Mouse (Mus musculus): Measurements from ENCODE around the gene Phpt1.

The Phpt1 gene

DNA sequence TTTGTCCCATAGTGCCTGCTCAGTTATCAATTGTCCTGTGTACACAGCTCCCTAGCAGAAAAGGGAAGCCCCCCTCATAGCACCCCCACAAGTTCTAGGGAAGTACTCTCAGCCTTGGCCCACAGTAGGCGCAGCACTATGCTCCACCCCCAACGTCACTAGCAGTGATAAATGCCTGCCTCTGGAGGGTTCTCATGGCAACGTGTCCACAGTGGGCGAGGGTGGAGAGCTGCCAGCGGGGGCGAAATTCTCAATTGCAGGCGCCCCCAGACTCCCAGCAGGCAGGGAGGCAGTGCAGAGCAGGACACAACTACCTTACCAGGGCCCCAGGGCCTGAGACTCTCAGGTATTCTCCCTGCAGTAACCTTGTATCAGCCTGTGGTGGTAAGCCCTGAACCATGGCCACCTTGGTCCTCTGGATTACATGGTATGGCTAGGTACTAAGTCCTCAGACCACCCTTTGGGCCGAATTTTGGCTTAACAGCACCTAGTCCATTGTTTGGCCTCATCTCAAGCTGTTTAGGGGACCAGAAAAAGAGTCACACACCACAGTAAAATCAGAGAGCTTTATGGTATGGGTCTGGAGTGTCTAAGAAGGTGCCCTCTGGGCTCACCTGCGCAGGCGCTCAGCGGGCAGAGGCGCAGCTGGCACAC, 7.6 kb upstream of the Phpt1 start:
- in situ Hi-C loops (cut with MboI): no loop called here

DNA sequence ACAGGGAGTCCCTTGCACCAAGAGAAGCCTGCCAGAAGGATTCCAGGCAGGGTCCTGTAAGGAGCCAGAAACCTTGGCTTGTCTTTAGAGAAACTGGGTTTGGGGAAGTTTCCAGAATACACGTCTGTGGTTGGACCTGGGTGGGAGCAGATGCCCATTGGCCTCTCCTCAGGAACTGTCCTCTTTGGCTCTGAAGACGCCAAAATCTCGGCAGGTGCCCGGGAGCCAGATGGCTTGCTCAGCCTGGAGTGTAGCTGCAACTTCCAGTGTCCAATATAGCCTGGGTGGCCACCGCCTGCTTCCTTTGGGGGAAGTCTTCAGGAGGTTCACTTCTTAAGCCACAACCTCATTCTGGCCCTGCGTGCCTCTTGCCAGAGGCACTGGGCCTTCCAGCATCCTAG, 6.9 kb upstream of the Phpt1 start:
- in situ Hi-C loops (cut with MboI): no loop called here

DNA sequence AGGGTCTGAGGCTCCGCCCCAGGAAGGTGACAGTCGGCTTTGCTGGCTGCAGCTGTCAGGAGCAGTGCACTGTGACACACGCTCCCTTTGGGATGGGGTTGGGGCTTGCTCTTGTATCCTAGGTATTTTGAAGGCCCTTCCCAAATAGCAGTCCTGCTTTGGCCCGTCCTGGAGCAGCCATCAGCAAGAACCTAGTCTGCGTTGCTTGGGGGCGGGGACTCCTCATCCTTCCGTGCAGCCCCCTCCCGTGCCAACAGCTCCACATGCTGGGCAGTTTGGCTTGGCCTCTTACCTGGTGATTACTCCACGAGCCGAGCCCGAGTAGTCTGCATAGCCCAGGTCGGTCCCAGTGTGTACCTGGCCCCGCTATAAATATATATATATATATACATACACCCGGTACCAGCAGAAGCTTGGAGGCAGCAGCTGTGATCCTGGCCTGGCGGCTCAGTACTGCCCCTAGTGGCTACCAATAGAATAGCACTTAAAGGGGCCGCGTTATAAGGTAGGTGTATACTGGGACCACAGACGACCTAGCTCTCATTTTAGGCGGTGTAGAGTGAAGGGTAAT, 6.4 kb upstream of the Phpt1 start, which contains the start of gene Ajm1:
TSS of gene Ajm1 (minus strand) at position 464 of the 571 bp plus-strand sequence.
- in situ Hi-C loops (cut with MboI): no loop called here

DNA sequence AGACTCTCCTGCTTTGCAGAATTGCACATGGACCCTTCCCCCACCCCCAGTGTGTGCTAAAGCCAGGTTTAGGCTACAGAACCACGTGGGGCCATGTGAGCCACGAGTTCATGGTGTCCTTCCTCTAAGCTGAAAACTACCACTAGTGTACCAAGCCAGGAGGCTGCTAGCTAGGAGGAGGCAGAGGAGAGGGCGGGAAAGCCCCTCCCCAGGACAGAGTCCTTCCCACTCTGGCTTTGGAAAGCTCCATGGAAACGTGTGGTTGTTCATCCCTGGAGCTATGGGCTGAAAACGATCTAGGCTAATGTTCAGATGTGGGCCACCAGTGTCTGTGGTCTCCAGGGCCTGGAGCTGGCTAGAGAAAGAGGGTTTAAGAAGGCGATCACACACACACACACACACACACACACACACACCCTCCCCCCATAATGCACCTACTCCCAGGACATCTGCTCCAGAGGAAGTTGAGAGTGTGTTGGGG, 5.6 kb upstream of the Phpt1 start:
- in situ Hi-C loops (cut with MboI): no loop called here

DNA sequence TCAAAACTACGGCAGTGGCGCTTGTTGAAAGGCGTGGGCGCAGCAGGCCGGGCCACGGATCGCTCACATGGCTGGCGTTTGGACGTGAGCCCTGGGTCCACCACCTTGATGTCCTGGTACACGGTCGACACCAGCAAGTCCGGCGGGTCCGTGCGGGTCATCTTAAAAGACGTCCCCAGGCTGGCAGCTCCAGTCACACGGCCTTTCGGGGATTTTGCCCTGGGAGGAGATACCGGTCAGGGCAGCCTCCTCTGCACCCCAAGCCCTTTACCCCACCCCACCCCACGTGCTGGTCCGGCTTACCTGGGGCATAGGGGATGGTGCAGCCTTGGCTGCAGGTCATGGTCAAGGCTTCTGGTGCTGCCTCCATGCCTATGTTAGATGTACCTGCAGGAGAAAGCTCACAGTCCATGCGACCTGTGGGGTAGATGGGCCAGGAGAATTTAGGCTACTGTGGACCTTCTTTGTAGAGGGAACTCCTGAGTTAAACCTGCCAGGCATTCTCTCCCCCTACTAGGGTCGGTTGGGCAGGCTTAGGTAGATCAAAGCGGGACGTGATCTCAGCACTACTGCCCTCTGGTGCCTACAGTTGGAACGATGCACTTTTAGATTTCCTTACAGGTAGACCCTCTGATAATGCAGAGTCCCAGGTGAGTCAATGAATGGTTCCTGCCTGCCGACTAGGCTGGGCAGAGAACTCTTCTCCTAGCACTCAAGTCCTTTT, 4.9 kb upstream of the Phpt1 start:
- in situ Hi-C loops (cut with MboI): no loop called here

DNA sequence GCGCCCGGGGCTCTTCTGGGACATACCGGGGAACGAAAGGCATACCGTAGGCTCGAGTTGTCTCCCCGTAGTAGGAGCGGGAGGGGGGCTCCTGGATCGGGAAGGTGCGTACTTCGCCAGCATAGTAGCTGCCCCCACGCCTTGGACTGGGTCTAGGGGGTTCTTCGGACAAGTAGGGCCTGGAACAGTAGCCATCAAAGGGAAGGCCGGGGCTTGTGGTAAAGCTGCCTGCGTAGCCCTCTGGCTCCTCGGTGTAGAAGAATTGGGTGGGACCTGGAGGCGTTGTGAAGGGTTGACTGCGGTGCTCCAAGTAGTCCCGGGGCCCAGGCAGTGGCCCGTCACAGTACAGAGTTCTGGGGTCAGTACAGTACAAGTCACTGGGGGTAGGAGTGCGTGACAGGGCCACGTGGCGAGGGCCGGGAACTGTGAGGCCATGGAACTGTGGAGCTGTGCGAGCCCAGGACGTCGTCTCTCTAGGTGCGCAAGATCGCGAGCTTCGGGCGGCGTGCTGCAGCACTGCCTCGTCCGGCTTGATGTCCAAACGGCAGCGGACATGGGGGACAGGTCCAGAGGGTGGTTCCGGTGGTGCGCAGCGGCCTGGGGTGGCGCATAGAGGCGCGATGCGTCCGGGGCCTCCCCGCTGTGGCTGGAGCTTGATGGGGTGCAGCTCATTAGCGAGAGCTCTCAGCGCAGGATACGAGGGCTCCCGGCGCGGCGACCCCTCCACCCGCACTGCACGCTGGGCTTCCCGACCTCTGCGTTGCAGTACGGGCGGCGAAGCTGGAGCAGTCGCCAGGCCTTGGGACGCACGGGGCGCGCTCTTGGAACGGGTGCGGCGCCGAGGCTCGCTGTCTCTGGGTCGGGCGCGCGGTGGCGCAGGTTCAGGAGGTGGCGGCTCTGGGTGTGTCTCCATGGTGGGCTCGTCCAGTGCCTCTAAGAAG, 4.0 kb upstream of the Phpt1 start:
- in situ Hi-C loops (cut with MboI): no loop called here

DNA sequence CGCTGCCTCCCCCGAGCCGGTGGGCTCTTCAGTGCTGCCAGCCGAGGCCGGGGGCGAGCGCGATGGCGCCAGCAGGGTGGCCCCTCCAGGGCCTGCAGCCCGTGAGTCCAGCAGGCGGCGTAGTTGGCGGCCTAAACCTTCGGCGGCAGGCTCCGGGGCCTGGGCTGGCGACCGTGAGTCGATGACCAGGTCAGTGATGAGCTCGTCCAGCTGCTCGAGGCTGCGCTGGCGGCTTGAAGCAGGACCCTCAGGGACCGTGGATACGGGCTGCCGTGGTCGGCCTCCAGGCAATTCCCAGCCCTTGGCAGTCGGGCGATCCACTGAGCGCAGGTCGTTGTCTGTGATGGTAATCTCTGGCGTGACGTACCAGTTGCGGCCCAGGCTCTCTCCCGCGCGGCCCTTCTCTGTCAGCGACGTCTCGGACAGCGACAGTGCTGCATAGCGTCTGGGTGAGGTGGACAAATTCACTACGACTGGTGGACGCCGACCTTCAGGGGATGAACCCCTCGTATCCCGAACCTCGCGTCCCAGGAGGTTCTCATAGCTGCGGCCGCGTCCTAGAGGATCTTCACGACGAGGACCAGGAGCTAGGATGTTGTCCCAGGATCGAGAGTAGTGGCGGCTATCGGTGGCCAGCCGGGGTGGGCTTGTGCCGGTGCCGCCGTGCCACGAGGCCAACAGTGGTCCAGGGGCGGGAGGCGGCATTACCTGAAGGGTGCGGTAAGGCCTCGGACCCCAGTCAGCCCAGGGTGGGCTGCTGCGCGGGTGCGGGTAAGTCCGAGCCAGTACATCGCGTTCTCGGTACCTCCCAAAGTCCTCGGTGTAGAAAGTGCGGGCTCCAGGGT, 3.1 kb upstream of the Phpt1 start:
- in situ Hi-C loops (cut with MboI): no loop called here

DNA sequence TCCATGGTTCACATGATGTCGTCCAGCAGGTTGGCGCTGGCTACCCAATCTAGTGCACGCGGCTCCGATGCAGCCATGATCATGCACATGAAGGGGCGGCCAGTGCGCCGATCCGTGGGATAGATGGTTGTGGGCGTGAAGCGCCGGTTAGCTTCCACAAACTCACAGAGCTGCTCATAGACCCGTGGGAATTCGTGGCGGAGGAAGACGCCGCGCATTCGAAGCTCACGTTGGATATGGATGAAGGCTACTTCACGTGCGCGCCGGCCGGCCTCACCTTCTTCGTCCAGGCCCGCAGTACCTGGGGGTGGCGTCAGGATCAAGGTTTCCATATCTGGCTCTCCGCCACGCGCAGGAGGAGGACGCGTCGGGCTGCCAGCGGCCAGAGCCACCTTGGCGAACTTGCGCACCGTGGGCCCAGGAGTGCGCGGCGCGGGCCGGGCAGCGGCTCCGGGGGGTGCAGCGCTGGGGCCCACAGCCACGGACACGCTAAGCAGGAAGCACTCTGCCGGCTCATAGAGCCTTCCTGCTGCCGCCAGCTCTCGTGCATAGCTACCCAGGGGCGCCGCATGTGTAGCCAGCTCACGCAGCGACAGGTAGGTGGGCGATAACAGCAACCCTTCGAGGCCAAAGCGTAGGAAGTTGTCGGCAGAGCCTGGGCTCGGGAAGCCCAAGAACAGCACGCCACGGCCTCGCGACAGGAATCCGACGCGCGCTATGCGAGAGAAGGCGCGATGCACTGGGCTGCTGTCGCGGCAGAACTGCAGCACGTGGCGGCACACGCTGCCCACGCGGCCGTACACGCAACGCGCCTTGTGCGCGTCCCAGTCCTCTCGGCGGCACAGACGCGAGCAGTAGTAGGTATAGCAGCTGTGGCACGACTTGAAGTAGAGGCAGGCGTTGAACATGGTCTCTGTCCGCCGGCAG, 2.2 kb upstream of the Phpt1 start:
- in situ Hi-C loops (cut with MboI): no loop called here

DNA sequence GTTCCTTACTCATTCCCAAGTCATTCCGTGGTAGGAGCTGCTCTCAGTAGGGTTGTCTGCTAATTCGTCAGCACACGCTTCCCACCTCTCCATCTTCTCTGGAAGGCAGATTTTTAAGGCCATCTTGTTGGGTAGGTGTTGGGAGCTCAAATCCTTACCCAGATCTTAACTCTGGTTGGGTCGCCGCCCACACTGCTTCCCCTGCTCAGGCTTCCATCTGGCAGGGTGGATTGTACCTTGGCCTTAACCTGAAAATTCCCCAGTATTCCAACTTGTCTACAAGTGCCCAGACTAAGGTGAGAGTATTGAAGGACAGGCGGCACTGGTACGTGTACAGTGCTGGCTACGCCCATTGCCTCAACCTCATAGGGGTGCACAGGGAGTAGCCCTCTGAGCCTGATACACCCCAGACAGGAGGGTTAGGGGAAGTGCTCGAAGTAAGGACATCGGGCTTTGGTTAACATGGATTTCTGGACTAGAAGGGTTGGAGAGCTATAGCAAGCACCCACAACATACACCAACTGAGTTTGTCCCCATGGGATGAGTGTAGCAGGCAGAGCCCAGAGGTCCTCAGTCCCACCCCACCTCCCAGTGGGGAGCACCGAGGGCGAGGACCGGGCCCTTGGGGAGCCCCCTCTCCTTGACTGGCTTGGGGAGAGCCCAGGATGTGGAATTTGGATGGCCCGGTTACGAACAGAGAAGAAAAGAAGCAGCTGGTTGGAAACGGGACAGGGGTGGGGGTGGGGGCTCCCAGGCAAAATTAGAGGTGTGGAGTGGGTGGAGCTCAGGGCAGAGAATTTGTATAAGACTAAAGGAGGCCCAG, 1.2 kb upstream of the Phpt1 start:
- in situ Hi-C loops (cut with MboI): no loop called here

DNA sequence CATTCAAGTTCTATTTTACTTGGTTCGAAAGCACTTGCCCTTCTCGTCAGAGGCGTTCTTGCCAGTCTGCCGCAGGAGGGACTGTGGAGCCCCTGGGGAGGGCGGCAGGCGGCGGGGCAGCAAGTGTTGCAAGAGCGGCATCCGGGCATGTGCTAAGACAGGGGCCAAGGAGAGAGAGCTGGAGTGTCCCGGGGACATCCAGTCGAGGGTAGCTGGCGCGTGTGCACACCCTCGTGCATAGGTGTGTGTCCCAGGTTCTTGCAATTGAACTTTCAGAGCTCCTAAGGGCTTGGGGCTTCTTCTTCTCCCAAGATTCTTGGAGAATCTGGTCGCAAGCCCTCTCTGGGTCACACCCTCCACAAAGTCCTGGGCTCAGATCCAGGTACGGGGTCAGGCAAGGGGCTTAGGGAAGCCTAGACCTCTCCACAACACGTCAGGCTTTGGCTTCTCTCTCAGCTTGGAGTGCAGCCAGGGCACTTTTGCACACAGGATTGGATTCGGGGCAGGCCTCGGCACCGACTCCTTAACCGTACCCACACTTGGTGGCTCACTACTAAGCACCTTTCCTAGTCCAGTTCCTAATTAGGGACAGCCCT, 506 bp upstream of the Phpt1 start:
- in situ Hi-C loops (cut with MboI): no loop called here

DNA sequence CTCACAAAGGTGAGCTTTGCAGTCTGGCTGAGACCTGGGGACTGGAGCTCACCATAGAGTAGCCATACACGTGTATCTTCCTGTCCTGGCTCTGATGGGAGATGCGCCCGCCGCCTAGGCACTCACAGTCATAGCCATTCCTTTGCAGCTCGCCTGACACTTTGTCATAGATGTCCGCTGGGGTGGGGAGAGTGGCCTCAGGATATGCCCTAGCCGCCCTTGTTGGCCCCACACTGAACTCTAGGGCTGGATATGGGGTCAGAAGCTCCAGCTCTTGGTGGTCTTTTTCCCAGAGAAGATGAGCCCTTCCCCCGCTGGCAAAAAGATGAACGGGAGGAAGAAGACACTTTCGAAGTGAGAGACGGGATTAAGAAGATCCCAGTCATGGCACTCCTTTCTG, 888 bp downstream of the Phpt1 start:
- in situ Hi-C loops (cut with MboI): loop anchor here (25.0 kb wide), 1 partner anchor 1338 kb away; the partner anchor contains the start of genes Med22, Rpl7a, Surf1 and Surf2

DNA sequence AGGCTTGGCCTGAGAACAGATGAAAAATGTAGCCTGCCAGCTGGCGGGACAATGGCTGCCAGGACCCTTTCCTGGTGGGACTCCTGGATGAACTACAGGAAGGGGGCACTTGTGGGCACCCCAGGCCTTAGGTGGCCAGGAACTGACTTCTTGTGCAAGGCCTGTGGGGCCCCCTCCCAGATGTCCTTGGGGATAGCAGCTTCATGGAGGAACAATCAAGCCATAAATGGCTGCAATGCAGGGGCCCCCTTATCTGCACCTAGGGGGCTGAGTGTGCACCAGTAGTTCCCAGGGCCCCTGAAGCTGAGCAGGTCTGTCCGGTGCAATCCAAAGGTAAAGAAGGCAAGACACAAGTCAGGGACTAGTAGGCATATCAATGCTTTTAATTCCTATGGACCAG, 2.0 kb downstream of the Phpt1 start:
- in situ Hi-C loops (cut with MboI): loop anchor here (25.0 kb wide), 1 partner anchor 1339 kb away; the partner anchor contains the start of genes Med22, Rpl7a, Surf1 and Surf2

DNA sequence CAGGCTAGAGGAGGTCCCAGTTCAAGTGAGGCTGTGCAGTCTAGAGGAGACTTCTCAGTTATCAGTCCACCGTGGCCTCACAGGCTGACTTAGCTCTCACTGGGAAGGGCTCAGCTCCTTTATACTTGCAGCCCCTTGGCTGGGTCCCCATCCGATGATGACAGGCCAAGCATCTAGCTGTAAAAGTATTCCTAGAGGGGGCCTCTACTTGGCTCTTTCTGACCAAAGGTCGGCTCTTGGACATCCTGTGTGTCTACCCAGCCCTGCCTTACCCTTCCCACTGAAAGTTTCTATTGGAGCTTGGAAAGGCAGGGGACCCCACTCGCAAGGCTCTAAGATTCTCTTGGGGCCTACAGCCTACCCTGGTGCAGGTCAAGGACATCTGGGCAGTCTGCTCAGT, 3.8 kb downstream of the Phpt1 start:
- in situ Hi-C loops (cut with MboI): loop anchor here (25.0 kb wide), 1 partner anchor 1341 kb away; the partner anchor contains the start of genes Med22, Rpl7a, Surf1 and Surf2

DNA sequence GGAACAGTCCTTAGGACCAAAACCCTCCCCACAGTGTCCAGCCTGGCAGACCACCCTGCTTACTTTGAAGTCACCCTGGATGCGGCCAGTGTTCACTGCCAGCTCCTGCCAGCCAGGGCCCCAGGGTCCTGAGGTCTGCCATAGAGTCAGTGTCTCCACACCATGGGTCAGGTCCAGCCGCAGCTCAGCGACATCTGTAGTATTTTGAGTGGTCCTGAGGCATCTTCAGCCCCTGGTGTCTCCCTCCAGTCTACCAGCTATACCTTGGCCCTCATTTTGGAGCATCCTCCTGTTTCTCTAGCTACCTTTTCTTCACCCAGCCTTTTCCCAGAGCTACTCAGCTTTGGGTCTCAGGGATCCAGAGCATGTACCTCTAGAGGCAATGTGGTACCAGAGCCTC, 5.7 kb downstream of the Phpt1 start:
- in situ Hi-C loops (cut with MboI): loop anchor here (25.0 kb wide), 1 partner anchor 1343 kb away; the partner anchor contains the start of genes Med22, Rpl7a, Surf1 and Surf2

DNA sequence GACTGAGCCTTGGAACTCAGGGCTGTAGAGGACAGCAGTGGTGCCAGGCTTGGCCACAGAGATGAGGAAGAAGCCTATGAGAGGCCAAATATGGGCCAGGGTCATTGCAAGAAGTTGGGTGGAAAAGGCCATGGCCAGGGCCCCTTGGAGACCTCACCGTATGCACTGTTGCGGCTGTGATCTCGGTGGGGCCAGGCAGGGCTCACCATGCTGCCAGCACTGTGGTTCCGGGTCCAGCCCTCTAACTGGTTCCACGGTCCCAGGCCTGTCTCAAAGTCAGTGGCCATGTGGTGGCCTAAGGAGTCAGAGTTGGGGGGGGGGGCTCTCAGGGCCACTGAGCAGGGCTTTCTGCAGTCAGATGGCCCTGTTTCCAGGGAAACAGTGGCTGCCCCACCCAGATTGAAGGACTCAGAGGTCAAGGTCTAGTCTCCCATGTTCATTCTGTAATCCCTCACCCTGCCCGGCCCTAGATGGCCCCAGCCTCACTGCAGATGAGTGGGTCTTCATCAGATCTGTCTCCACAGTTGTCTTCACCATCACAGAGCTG, 6.5 kb downstream of the Phpt1 start:
- in situ Hi-C loops (cut with MboI): loop anchor here (25.0 kb wide), 1 partner anchor 1344 kb away; the partner anchor contains the start of genes Med22, Rpl7a, Surf1 and Surf2

DNA sequence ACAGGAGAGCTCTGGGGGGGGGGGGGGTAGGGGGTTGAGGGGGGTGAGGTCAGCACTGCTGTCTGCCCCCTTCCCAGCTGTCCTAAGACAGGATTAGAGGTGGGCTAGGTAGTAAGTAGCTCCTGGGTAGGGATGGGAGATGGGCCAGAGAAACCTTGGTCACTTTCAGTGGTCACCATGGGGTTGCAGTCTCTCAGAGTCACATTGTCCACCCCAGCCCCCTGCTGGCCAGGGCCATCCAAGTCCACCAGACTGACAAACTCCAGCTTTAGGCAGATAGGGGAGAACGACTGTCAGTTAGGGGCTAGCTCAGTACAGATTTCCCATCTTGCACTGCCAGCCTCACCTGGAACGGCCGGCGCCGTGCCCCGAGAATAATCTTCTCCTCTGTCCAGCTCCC, 8.5 kb downstream of the Phpt1 start:
- in situ Hi-C loops (cut with MboI): loop anchor here (25.0 kb wide), 1 partner anchor 1346 kb away; the partner anchor contains the start of genes Med22, Rpl7a, Surf1 and Surf2

DNA sequence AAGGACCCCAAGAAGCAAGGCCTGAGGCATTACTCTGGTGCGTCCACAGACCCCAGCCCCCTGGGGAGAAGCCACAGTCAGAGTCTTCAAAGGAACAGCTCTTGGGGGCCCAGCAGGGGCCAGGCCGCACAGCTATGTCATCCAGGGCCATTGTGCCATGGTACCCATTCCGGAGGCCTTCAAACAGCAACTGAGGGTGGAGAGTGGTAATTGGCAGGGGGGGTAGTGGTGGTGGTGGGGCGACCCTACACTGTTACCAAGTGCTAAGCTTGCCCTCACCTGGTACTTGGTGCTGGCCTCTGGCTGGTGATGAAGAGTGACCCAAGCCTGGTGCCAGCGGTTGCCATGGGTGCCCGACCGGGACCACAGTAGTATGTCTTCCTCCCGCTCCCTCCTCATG, 9.3 kb downstream of the Phpt1 start:
- in situ Hi-C loops (cut with MboI): loop anchor here (25.0 kb wide), 1 partner anchor 1347 kb away; the partner anchor contains the start of genes Med22, Rpl7a, Surf1 and Surf2
